Mouse (Mus musculus): Measurements from ENCODE around the gene Ppfia4. TPM values are rescaled to one million over a fixed set of nuclear protein-coding genes. Genes with fewer than 3 reads are reported as not detected.

The Ppfia4 gene
- polyA plus RNA-seq, 1 experiment, result 35.8 TPM

DNA sequence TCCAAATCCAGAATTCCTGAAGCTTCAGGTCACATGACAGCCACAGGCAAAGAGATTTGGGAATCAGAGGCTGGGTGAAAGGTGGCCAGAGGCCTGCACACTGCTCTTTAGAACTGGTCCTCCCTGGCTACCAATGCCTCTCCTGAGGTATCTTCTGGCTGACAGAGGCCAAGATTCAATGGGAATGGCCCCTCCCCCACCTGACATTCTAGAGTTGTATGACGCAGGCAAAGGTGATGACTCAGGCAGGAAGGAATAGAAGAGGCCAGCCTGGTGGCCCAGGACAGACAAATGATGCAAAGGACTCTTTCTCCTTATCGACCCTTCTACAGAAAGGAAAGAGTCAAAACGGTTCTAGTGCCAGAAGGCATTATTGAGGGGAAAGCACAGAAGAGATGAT is 44.5 kb downstream of the Ppfia4 start:
- no peaks in the 10 kb centered on the region for H3K27me3 ChIP-seq (ENCODE audit: control insufficient read depth, insufficient read depth, insufficient read length)
- no peaks in the 10 kb centered on the region for H3K36me3 ChIP-seq (ENCODE audit: control insufficient read depth, insufficient read depth)
- no peak overlapping the region for H3ac ChIP-seq (ENCODE audit: control insufficient read depth, insufficient read length)
- no peak for TF ChIP-seq TCF12 (IDR thresholded peaks at IDR 0.05; ENCODE audit: insufficient read depth, poor library complexity, severe bottlenecking)
- TF ChIP-seq E2F4 (IDR thresholded peaks at IDR 0.05; ENCODE audit: insufficient read depth), result no peak
- TF ChIP-seq REST (IDR thresholded peaks at IDR 0.05; ENCODE audit: insufficient read depth, insufficient read length), result no peak
- TF ChIP-seq MYOD1 (IDR thresholded peaks at IDR 0.05; ENCODE audit: control insufficient read depth in 1 of 3, insufficient read length in 2 of 3, low read depth in 2 of 3), result no peak
- H3K4me3 ChIP-seq, result no peak overlapping the region
- peak overlapping the region; percentile 35 for H3K4me2 ChIP-seq (ENCODE audit: low read depth)
- H3K79me2 ChIP-seq (ENCODE audit: control insufficient read depth, insufficient read depth), result no peaks in the 10 kb centered on the region

DNA sequence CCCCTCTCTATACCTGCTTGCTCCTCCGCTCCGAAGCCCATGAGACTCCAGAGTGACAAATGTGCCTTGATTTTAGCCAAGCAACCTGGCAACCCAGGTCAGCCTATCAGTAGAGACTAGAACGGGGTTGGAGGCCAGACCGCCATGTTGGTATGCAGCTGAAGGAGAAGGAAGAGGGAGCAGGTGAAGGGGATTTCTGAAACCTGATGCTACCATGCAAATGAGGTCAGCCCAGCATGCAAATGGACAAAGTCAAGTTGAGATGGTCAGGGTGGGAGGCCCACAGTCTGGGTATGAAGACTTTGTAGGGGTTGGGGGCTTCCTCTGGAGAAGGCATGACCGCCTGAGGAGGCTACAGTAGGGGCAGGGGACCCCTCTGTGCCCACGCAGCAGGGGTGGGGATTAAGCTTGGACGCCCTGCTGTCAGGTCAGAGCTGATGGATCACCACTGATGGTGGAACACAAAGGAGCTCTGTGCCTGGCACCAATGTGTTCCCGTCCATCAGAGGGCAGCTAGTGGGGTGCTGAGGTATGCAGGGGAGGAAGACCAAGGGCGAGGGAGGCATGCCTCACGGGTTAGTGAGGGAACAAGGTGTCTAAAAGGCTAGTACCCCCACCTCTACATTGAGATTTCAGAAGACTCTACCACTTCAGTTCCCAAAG is 47.1 kb downstream of the Ppfia4 start:
- TF ChIP-seq TCF3 (IDR thresholded peaks at IDR 0.05; ENCODE audit: insufficient read length, low read depth), result no peak
- no peak for TF ChIP-seq MAX (IDR thresholded peaks at IDR 0.05; ENCODE audit: low read depth)
- TF ChIP-seq MYOG (IDR thresholded peaks at IDR 0.05; ENCODE audit: control insufficient read depth in 1 of 3, insufficient read depth in 1 of 3, insufficient read length in 2 of 3, low read depth in 2 of 3), result peak in 2 of 3 experiments; percentile 2 to 29
- peak in 2 of 3 experiments; percentile 94 to 95 for TF ChIP-seq MYOD1 (IDR thresholded peaks at IDR 0.05; ENCODE audit: control insufficient read depth in 1 of 3, insufficient read length in 2 of 3, low read depth in 2 of 3)
- TF ChIP-seq POLR2AphosphoS2 (IDR thresholded peaks at IDR 0.05; ENCODE audit: insufficient read length, low read depth), result no peak
- TF ChIP-seq POLR2A (IDR thresholded peaks at IDR 0.05; ENCODE audit: insufficient read length, low read depth), result no peak
- Histone ChIP-seq H3ac (ENCODE audit: control insufficient read depth, insufficient read length) (no peak overlapping the region), H3K79me2 (ENCODE audit: control insufficient read depth, insufficient read depth) (no peaks in the 10 kb centered on the region), H3K4me2 (ENCODE audit: low read depth) (peak overlapping the region; percentile 33), H3K27me3 (ENCODE audit: control insufficient read depth, insufficient read depth, insufficient read length) (no peaks in the 10 kb centered on the region), H3K4me3 (no peak overlapping the region), H3K36me3 (ENCODE audit: control insufficient read depth, insufficient read depth) (no peaks in the 10 kb centered on the region)

DNA sequence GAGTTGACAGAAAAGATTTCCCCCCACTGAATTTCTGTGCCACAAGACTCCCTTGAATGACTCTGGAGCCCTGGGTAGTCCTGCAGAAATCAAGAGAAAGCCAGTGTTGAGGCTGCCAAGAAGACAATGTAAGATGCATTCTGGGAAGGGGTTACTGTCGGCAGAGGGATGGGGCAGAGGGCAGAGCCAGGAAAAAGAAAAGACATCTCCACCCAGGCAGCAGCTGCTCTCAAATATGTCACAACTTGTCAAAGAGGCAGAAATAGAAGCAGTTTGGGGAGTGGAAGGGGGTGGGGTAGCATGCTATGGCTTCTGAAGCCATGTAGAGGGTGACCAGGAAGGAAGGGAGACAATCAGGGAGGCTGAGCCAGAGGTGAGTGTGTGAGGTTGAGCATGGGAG is 49.6 kb downstream of the Ppfia4 start:
- TF ChIP-seq SRF (IDR thresholded peaks at IDR 0.05; ENCODE audit: control insufficient read depth, insufficient read length, low read depth) (peak; percentile 7), TCF3 (IDR thresholded peaks at IDR 0.05; ENCODE audit: insufficient read length, low read depth) (no peak), E2F4 (IDR thresholded peaks at IDR 0.05; ENCODE audit: insufficient read depth) (no peak), REST (IDR thresholded peaks at IDR 0.05; ENCODE audit: insufficient read depth, insufficient read length) (no peak), MYOD1 (IDR thresholded peaks at IDR 0.05; ENCODE audit: control insufficient read depth in 1 of 3, insufficient read length in 2 of 3, low read depth in 2 of 3) (peak; percentile 72 to 90 (median 82)), POLR2A (IDR thresholded peaks at IDR 0.05; ENCODE audit: insufficient read length, low read depth) (no peak), TCF12 (IDR thresholded peaks at IDR 0.05; ENCODE audit: insufficient read depth, poor library complexity, severe bottlenecking) (peak; percentile 84), MYOG (IDR thresholded peaks at IDR 0.05; ENCODE audit: control insufficient read depth in 1 of 3, insufficient read depth in 1 of 3, insufficient read length in 2 of 3, low read depth in 2 of 3) (peak in 2 of 3 experiments; percentile 39 to 75), POLR2AphosphoS2 (IDR thresholded peaks at IDR 0.05; ENCODE audit: insufficient read length, low read depth) (peak; percentile 58), MAX (IDR thresholded peaks at IDR 0.05; ENCODE audit: low read depth) (no peak), USF1 (IDR thresholded peaks at IDR 0.05; ENCODE audit: low read depth) (no peak), CEBPB (IDR thresholded peaks at IDR 0.05; ENCODE audit: insufficient read depth, poor library complexity, severe bottlenecking) (no peak)
- Histone ChIP-seq H3K27me3 (ENCODE audit: control insufficient read depth, insufficient read depth, insufficient read length) (no peaks in the 10 kb centered on the region), H3K4me2 (ENCODE audit: low read depth) (peak overlapping the region; percentile 30), H3K36me3 (ENCODE audit: control insufficient read depth, insufficient read depth) (no peaks in the 10 kb centered on the region), H3K4me3 (no peak overlapping the region), H3K79me2 (ENCODE audit: control insufficient read depth, insufficient read depth) (no peaks in the 10 kb centered on the region), H3ac (ENCODE audit: control insufficient read depth, insufficient read length) (no peak overlapping the region)

DNA sequence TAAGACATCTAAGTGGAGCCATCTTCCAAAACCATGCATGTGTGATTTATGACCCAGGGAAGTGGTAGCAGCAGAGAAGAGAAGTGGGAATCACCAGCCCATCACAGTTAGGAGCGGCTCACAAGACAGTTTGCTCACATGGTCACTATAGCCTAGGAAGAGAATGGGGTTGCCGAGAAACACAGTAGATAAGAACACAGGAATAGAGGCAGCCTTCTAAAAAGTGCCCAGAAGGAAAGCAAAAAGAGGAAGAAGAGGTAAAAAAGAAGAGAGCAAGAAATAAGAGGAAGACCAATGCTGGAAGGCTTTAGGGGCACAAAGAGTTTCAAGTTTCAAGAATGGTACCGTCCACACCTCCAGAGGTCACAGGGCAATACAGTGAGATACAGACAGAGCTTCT is 50.4 kb downstream of the Ppfia4 start:
- H3K4me2 ChIP-seq (ENCODE audit: low read depth), result peak overlapping the region; percentile 28
- no peaks in the 10 kb centered on the region for H3K36me3 ChIP-seq (ENCODE audit: control insufficient read depth, insufficient read depth)
- H3K4me3 ChIP-seq, result no peak overlapping the region
- TF ChIP-seq TCF12 (IDR thresholded peaks at IDR 0.05; ENCODE audit: insufficient read depth, poor library complexity, severe bottlenecking), result no peak
- TF ChIP-seq CEBPB (IDR thresholded peaks at IDR 0.05; ENCODE audit: insufficient read depth, poor library complexity, severe bottlenecking), result no peak
- TF ChIP-seq SRF (IDR thresholded peaks at IDR 0.05; ENCODE audit: control insufficient read depth, insufficient read length, low read depth), result no peak
- TF ChIP-seq MYOG (IDR thresholded peaks at IDR 0.05; ENCODE audit: control insufficient read depth in 1 of 3, insufficient read depth in 1 of 3, insufficient read length in 2 of 3, low read depth in 2 of 3), result no peak
- no peak for TF ChIP-seq REST (IDR thresholded peaks at IDR 0.05; ENCODE audit: insufficient read depth, insufficient read length)
- TF ChIP-seq TCF3 (IDR thresholded peaks at IDR 0.05; ENCODE audit: insufficient read length, low read depth), result no peak
- no peak for TF ChIP-seq E2F4 (IDR thresholded peaks at IDR 0.05; ENCODE audit: insufficient read depth)
- H3ac ChIP-seq (ENCODE audit: control insufficient read depth, insufficient read length), result no peak overlapping the region
- H3K27me3 ChIP-seq (ENCODE audit: control insufficient read depth, insufficient read depth, insufficient read length), result no peaks in the 10 kb centered on the region
- no peaks in the 10 kb centered on the region for H3K79me2 ChIP-seq (ENCODE audit: control insufficient read depth, insufficient read depth)

DNA sequence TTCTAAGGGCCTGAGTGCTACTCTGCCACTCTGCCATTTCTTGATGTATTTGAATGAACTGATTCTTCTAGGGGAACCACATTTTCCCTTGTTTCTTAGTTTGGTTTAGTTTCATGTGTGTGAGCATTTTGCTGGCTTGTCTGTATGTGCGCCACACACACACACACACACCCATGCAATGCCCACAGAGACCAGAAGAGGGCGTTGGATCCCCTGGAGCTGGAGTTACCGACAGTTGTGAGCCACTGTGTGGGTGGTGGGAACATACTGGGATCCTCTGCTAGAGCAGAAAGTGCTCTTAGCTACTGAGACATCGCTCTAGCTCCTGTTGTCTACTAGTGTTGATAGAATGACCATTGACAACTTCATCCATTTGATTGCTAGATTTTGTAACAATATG is 51.2 kb downstream of the Ppfia4 start:
- H3K79me2 ChIP-seq (ENCODE audit: control insufficient read depth, insufficient read depth), result no peaks in the 10 kb centered on the region
- H3K4me2 ChIP-seq (ENCODE audit: low read depth), result no peak overlapping the region
- TF ChIP-seq POLR2A (IDR thresholded peaks at IDR 0.05; ENCODE audit: insufficient read length, low read depth) (no peak), E2F4 (IDR thresholded peaks at IDR 0.05; ENCODE audit: insufficient read depth) (no peak), MYOG (IDR thresholded peaks at IDR 0.05; ENCODE audit: control insufficient read depth in 1 of 3, insufficient read depth in 1 of 3, insufficient read length in 2 of 3, low read depth in 2 of 3) (no peak)
- H3K27me3 ChIP-seq (ENCODE audit: control insufficient read depth, insufficient read depth, insufficient read length), result no peaks in the 10 kb centered on the region
- H3K4me3 ChIP-seq, result no peak overlapping the region
- no peak overlapping the region for H3ac ChIP-seq (ENCODE audit: control insufficient read depth, insufficient read length)
- H3K36me3 ChIP-seq (ENCODE audit: control insufficient read depth, insufficient read depth), result no peaks in the 10 kb centered on the region
